Mouse (Mus musculus) lung, embryonic 15.5 days (tissue): ENCODE results near the gene Cdc42. TPM values are rescaled to one million over a fixed set of nuclear protein-coding genes. Genes with fewer than 3 reads are reported as not detected.

Source experiments
- ATAC-seq: fragments of 200-750 bp; cut with Nextera tagmentation; 2 replicates; pipeline ENCODE4 v1.8.0; 2017; ENCODE audit warnings: moderate number of reproducible peaks, borderline replicate concordance; ENCODE audit not compliant: low FRiP score, low TSS enrichment; ENCODE audit errors: extremely low read depth
- H3K27ac ChIP-seq: fragments of 300-500 bp; sonication (generic); 2 replicates; pipeline ENCODE4 v1.5.1; 2015; ENCODE audit warnings: moderate library complexity, mild to moderate bottlenecking, inconsistent platforms
- H3K27me3 ChIP-seq: fragments of 300-500 bp; sonication (generic); 2 replicates; pipeline ENCODE4 v1.6.1; 2015; ENCODE audit warnings: inconsistent platforms
- H3K36me3 ChIP-seq: fragments of 300-500 bp; sonication (generic); 2 replicates; pipeline ENCODE4 v1.6.1; 2015; ENCODE audit warnings: inconsistent platforms
- H3K4me1 ChIP-seq: fragments of 300-500 bp; sonication (generic); 2 replicates; pipeline ENCODE4 v1.6.1; 2015; ENCODE audit warnings: inconsistent platforms
- H3K4me2 ChIP-seq: fragments of 300-500 bp; sonication (generic); 2 replicates; pipeline ENCODE4 v1.6.1; 2015; ENCODE audit warnings: inconsistent platforms, mild to moderate bottlenecking, moderate library complexity
- H3K4me3 ChIP-seq: fragments of 300-500 bp; sonication (generic); 2 replicates; pipeline ENCODE4 v1.5.1; 2015; ENCODE audit warnings: mild to moderate bottlenecking, inconsistent platforms
- H3K9ac ChIP-seq: fragments of 300-500 bp; sonication (generic); 2 replicates; pipeline ENCODE4 v1.6.1; 2015; ENCODE audit warnings: inconsistent platforms
- H3K9me3 ChIP-seq: fragments of 300-500 bp; sonication (generic); 2 replicates; pipeline ENCODE4 v1.6.1; 2016; ENCODE audit warnings: inconsistent platforms
- WGBS: fragments of 180-500 bp; shearing (Covaris S2); methylation state at CpG from one replicate; pipeline ENCODE4 v1.1.7; 2015; 5-methylcytosine and 5-hydroxymethylcytosine counted together
- polyA plus RNA-seq: library from polyadenylated mRNA; unstranded; fragments of >200 nt; fragmentation: Nextera tagmentation; extraction: Ambion mirVana; gene quantifications from 2 replicates; pipeline ENCODE4 v1.2.1, GENCODE M21; 2015

Cdc42 gene
- 701 and 709 TPM in 2 replicates for polyA plus RNA-seq

GRCm38 (mm10) chr4:137357517-137358254 lies at the start of gene Cdc42:
Gene Cdc42 (minus strand): TSS chr4:137357720.
- Histone ChIP-seq H3K9ac (peak within 1 kb of the TSS; percentile 100), H3K4me3 (peak within 1 kb of the TSS; percentile 99), H3K4me2 (peak within 1 kb of the TSS; percentile 63), H3K27me3 (no peaks in the 10 kb centered on the region), H3K36me3 (no peaks in the 10 kb centered on the region), H3K27ac (peak within 1 kb of the TSS; percentile 96), H3K9me3 (no peaks in the 10 kb centered on the region), H3K4me1 (peaks cover 38% of the 10 kb centered on the region)
- peak; percentile 97 for ATAC-seq
- WGBS, result under 1% methylated on average over 29 of the region's 44 CpGs

GRCm38 (mm10) chr4:137405571-137405970 lies 48.1 kb upstream of the Cdc42 start:
- WGBS, result 82% methylated on average over 3 of the region's 3 CpGs
- no peak for ATAC-seq
- H3K9me3 ChIP-seq, result no peaks in the 10 kb centered on the region

GRCm38 (mm10) chr4:137396641-137397525 lies 39.4 kb upstream of the Cdc42 start:
- Histone ChIP-seq H3K4me1 (no peaks in the 10 kb centered on the region), H3K36me3 (no peaks in the 10 kb centered on the region), H3K9ac (no peak overlapping the region), H3K9me3 (no peaks in the 10 kb centered on the region), H3K4me2 (no peak overlapping the region), H3K4me3 (no peak overlapping the region), H3K27ac (no peak overlapping the region), H3K27me3 (no peaks in the 10 kb centered on the region)
- WGBS, result 64% methylated on average over 15 of the region's 15 CpGs
- no peak for ATAC-seq

More at GRCm38 (mm10) chr4:137405571-137405970, 48.1 kb upstream of the Cdc42 start:
- H3K9ac ChIP-seq, result no peak overlapping the region
- no peaks in the 10 kb centered on the region for H3K36me3 ChIP-seq
- H3K4me2 ChIP-seq, result no peak overlapping the region
- H3K27ac ChIP-seq, result no peak overlapping the region
- no peak overlapping the region for H3K4me3 ChIP-seq
- no peaks in the 10 kb centered on the region for H3K4me1 ChIP-seq
- no peaks in the 10 kb centered on the region for H3K27me3 ChIP-seq

- Histone ChIP-seq H3K4me3 (no peak overlapping the region), H3K9ac (no peak overlapping the region), H3K27ac (no peak overlapping the region), H3K9me3 (no peaks in the 10 kb centered on the region), H3K36me3 (no peaks in the 10 kb centered on the region), H3K4me1 (peaks cover 7% of the 10 kb centered on the region), H3K27me3 (no peaks in the 10 kb centered on the region), H3K4me2 (no peak overlapping the region)
- ATAC-seq, result no peak
- WGBS, result 59% methylated on average over 9 of the region's 9 CpGs
These were observed 36.0 kb upstream of the Cdc42 start for GRCm38 (mm10) chr4:137393378-137394135.

- no peak for ATAC-seq
- no peak overlapping the region for H3K9ac ChIP-seq
- H3K9me3 ChIP-seq, result no peaks in the 10 kb centered on the region
- no peak overlapping the region for H3K4me2 ChIP-seq
- no peaks in the 10 kb centered on the region for H3K27me3 ChIP-seq
- no peaks in the 10 kb centered on the region for H3K36me3 ChIP-seq
- no peak overlapping the region for H3K4me3 ChIP-seq
- 85% methylated on average over 9 of the region's 9 CpGs for WGBS
- no peak overlapping the region for H3K27ac ChIP-seq
- peaks cover 7% of the 10 kb centered on the region for H3K4me1 ChIP-seq
These were observed 35.4 kb upstream of the Cdc42 start for GRCm38 (mm10) chr4:137392874-137393273.

- H3K4me1 ChIP-seq, result peaks cover 12% of the 10 kb centered on the region
- H3K9ac ChIP-seq, result no peak overlapping the region
- 87% methylated on average over 3 of the region's 3 CpGs for WGBS
- H3K27me3 ChIP-seq, result no peaks in the 10 kb centered on the region
- H3K4me3 ChIP-seq, result no peak overlapping the region
- ATAC-seq, result no peak
- no peak overlapping the region for H3K27ac ChIP-seq
- no peak overlapping the region for H3K4me2 ChIP-seq
- no peaks in the 10 kb centered on the region for H3K36me3 ChIP-seq
- no peaks in the 10 kb centered on the region for H3K9me3 ChIP-seq
These were observed 33.8 kb upstream of the Cdc42 start for GRCm38 (mm10) chr4:137391287-137391686.

GRCm38 (mm10) chr4:137390196-137390595 lies 32.7 kb upstream of the Cdc42 start:
- Histone ChIP-seq H3K4me2 (no peak overlapping the region), H3K9ac (no peak overlapping the region), H3K4me1 (peaks cover 12% of the 10 kb centered on the region), H3K27me3 (no peaks in the 10 kb centered on the region), H3K4me3 (no peak overlapping the region), H3K36me3 (no peaks in the 10 kb centered on the region), H3K27ac (no peak overlapping the region), H3K9me3 (no peaks in the 10 kb centered on the region)
- no peak for ATAC-seq
- 92% methylated on average over 4 of the region's 4 CpGs for WGBS

GRCm38 (mm10) chr4:137388983-137389382 lies 31.5 kb upstream of the Cdc42 start:
- H3K36me3 ChIP-seq, result no peaks in the 10 kb centered on the region
- peak overlapping the region; percentile 83 for H3K9ac ChIP-seq
- H3K27me3 ChIP-seq, result no peaks in the 10 kb centered on the region
- WGBS, result 42% methylated on average over 6 of the region's 6 CpGs
- no peak for ATAC-seq
- peak overlapping the region; percentile 95; the same call in 1 of the 2 replicates for H3K27ac ChIP-seq
- peak overlapping the region; percentile 73 for H3K4me3 ChIP-seq
- H3K9me3 ChIP-seq, result no peaks in the 10 kb centered on the region
- H3K4me2 ChIP-seq, result peak overlapping the region; percentile 70
- peaks cover 12% of the 10 kb centered on the region for H3K4me1 ChIP-seq

GRCm38 (mm10) chr4:137388059-137388794 lies 30.7 kb upstream of the Cdc42 start:
- H3K9me3 ChIP-seq, result no peaks in the 10 kb centered on the region
- peak; percentile 92 for ATAC-seq
- peak overlapping the region; percentile 70 for H3K4me2 ChIP-seq
- H3K9ac ChIP-seq, result peak overlapping the region; percentile 83
- WGBS, result under 1% methylated on average over 46 of the region's 46 CpGs
- peaks cover 12% of the 10 kb centered on the region for H3K4me1 ChIP-seq
- H3K4me3 ChIP-seq, result peak overlapping the region; percentile 73
- H3K27ac ChIP-seq, result peak overlapping the region; percentile 95
- no peaks in the 10 kb centered on the region for H3K27me3 ChIP-seq
- H3K36me3 ChIP-seq, result no peaks in the 10 kb centered on the region

GRCm38 (mm10) chr4:137387482-137388058 lies 30.1 kb upstream of the Cdc42 start:
- Histone ChIP-seq H3K27me3 (no peaks in the 10 kb centered on the region), H3K4me1 (peaks cover 12% of the 10 kb centered on the region), H3K4me2 (peak overlapping the region; percentile 70), H3K9ac (peak overlapping the region; percentile 83), H3K36me3 (no peaks in the 10 kb centered on the region), H3K4me3 (peak overlapping the region; percentile 73), H3K27ac (peak overlapping the region; percentile 95), H3K9me3 (no peaks in the 10 kb centered on the region)
- no peak for ATAC-seq
- WGBS, result 1% methylated on average over 20 of the region's 20 CpGs
